Comparison of ENCODE assay signal across 8 mouse cellular contexts in the genomic region with DNA sequence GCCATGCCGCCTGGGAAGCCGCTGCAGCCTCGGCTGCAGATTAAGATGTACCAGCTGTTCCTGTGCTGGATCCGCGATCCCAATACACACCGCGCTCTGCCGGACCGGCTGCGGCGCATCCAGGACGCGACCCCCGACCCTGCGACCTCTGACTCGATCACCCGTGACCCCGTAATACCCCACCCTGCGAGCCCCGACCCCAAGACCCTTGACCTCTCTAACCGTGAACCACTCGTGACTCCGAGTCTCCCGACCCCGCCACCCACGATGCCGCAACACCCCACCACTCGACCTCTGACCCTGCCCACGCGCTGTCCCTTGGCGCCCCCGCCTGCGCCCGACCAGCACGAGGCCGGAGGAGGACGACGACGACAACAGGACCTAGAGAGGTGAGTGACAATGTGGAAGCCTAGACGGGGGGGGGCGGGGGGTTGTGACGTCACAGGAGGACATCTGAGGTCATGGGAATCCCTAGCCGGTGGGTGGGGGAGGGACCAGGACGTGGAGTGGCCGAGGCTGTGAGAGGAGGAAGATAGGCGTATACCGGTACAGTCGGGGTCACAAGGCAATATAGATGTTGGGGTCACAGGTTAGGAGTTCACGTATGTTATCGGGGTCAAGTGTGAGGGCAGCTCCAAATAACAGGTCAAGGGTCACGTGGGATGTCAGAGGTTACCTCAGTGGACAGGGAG. TPM values are rescaled to one million over a fixed set of nuclear protein-coding genes. Genes with fewer than 3 reads are reported as not detected.
DNase-seq lines count a peak whose midpoint lies in the region; ATAC-seq and TF ChIP-seq lines count a peak whose summit lies in the region.

No protein-coding gene starts in this region.

- peak overlapping the region; percentile 78 for H3K4me3 ChIP-seq in hindbrain, embryonic 12.5 days
- peak overlapping the region; percentile 75 for H3K4me3 ChIP-seq in lung, postnatal 0 days (ENCODE audit: low read depth, low read length)

- 0 out of 2 replicates have a peak, but pooled peaks have one; percentile 5 for ATAC-seq in hindbrain, embryonic 12.5 days (ENCODE audit: low FRiP score)
- peak; percentile 3; the same call in 1 of the 2 replicates for ATAC-seq in lung, postnatal 0 days

- peak; percentile 78 for DNase-seq in cerebellum, adult 11-12 months
- no peak for DNase-seq in cerebellum, postnatal 10 days
- peak; percentile 47 to 54 for DNase-seq in thymus, adult 18-20 months
- no peak for DNase-seq in thymus, postnatal 4 days
- DNase-seq in lung, postnatal 0 days (ENCODE audit: low spot score): peak; percentile 20
- peak; percentile 53 for DNase-seq in right cerebral cortex, postnatal 14 days
- no peak for DNase-seq in frontal cortex, postnatal 36 days (ENCODE audit: low spot score in 2 of 2)

- peaks cover 11% of the 10 kb centered on the region for H3K4me1 ChIP-seq in hindbrain, embryonic 12.5 days
- H3K4me1 ChIP-seq in lung, postnatal 0 days (ENCODE audit: insufficient read depth, low read depth, low read length): peaks cover 12% of the 10 kb centered on the region; the same call in 1 of the 2 replicates

- H3K27ac ChIP-seq in hindbrain, embryonic 12.5 days: peak overlapping the region; percentile 89
- H3K27ac ChIP-seq in lung, postnatal 0 days (ENCODE audit: low read length): peak overlapping the region; percentile 97

- no peak for TF ChIP-seq EP300 in lung, postnatal 0 days (IDR thresholded peaks at IDR 0.05)

- H3K9ac ChIP-seq in hindbrain, embryonic 12.5 days: peak overlapping the region; percentile 68
- peak overlapping the region; percentile 63 for H3K9ac ChIP-seq in lung, postnatal 0 days (replicated peaks; ENCODE audit: low read depth)

- TF ChIP-seq CTCF in lung, postnatal 0 days (IDR thresholded peaks at IDR 0.05): no peak

- H3K27me3 ChIP-seq in hindbrain, embryonic 12.5 days: no peaks in the 10 kb centered on the region
- no peaks in the 10 kb centered on the region for H3K27me3 ChIP-seq in lung, postnatal 0 days (replicated peaks; ENCODE audit: insufficient read depth, low read length)

- H3K9me3 ChIP-seq in hindbrain, embryonic 12.5 days (replicated peaks): peaks cover 36% of the 10 kb centered on the region
- H3K9me3 ChIP-seq in lung, postnatal 0 days (ENCODE audit: low read length): 0 out of 2 replicates have a peak, but pooled peaks cover 6% of the 10 kb centered on the region

- peaks cover 12% of the 10 kb centered on the region for H3K36me3 ChIP-seq in hindbrain, embryonic 12.5 days
- H3K36me3 ChIP-seq in lung, postnatal 0 days (ENCODE audit: insufficient read depth, low read length): no peaks in the 10 kb centered on the region

- peak overlapping the region; percentile 100 for H3K4me2 ChIP-seq in hindbrain, embryonic 12.5 days (replicated peaks)
- peak overlapping the region; percentile 98 for H3K4me2 ChIP-seq in lung, postnatal 0 days (replicated peaks; ENCODE audit: low read depth, low read length)

- 4% methylated on average over 51 of the region's 51 CpGs for WGBS in hindbrain, embryonic 12.5 days
- 2% methylated on average over 48 of the region's 51 CpGs for WGBS in lung, postnatal 0 days

RNA-seq across cellular contexts. Expression of gene Gm10775, which starts 17.6 kb away (rescaled TPM):
- not detected in 2 replicates for polyA plus RNA-seq in hindbrain, embryonic 12.5 days (2016; fragmentation: Nextera tagmentation; extraction: Ambion mirVana)
- not detected in 2 replicates for polyA plus RNA-seq in lung, postnatal 0 days (2015; fragmentation: Nextera tagmentation; extraction: Ambion mirVana)

RNA-seq across cellular contexts. Expression of gene Nlrp4f, which starts 36.0 kb away (rescaled TPM):
- polyA plus RNA-seq in hindbrain, embryonic 12.5 days (2016; fragmentation: Nextera tagmentation; extraction: Ambion mirVana): 0.39 TPM in 1 of 2 replicates, not detected in the other
- not detected in 2 replicates for polyA plus RNA-seq in lung, postnatal 0 days (2015; fragmentation: Nextera tagmentation; extraction: Ambion mirVana)

RNA-seq across cellular contexts. Expression of gene Zfp369, which starts 36.8 kb away (rescaled TPM):
- polyA plus RNA-seq in hindbrain, embryonic 12.5 days (2016; fragmentation: Nextera tagmentation; extraction: Ambion mirVana): 23.3 TPM in 2 replicates
- 7.0 and 7.7 TPM in 2 replicates for polyA plus RNA-seq in lung, postnatal 0 days (2015; fragmentation: Nextera tagmentation; extraction: Ambion mirVana)

Comparison
In these comparisons a context has a peak if more than half of its experiments do, and no peak if none do; other contexts are left out.
1. DNase-seq: peak in cerebellum, adult 11-12 months (single experiment), thymus, adult 18-20 months (2 of 2), lung, postnatal 0 days (single experiment) and right cerebral cortex, postnatal 14 days (single experiment); none in cerebellum, postnatal 10 days (0 of 2), thymus, postnatal 4 days (single experiment) and frontal cortex, postnatal 36 days (0 of 2).